Mouse (Mus musculus): ENCODE results near the gene Rex1bd.

Rex1bd gene

GRCm38 (mm10) chr8:70502540-70502939, 4.0 kb downstream of the Rex1bd start:
- DNase-seq (ENCODE audit: low read depth, low spot score): no peak

GRCm38 (mm10) chr8:70501820-70502529, 4.6 kb downstream of the Rex1bd start:
- DNase-seq (ENCODE audit: low read depth, low spot score): no peak

GRCm38 (mm10) chr8:70500386-70501301, 5.9 kb downstream of the Rex1bd start:
- DNase-seq (ENCODE audit: low read depth, low spot score): no peak

- DNase-seq (ENCODE audit: low read depth, low spot score): no peak
Measured at GRCm38 (mm10) chr8:70495771-70496062, 10.8 kb downstream of the Rex1bd start.

GRCm38 (mm10) chr8:70495001-70495770, 11.4 kb downstream of the Rex1bd start:
- DNase-seq (ENCODE audit: low read depth, low spot score): no peak

GRCm38 (mm10) chr8:70494416-70494945, 12.1 kb downstream of the Rex1bd start:
- no peak for DNase-seq (ENCODE audit: low read depth, low spot score)

GRCm38 (mm10) chr8:70493692-70494415, 12.7 kb downstream of the Rex1bd start:
- DNase-seq (ENCODE audit: low read depth, low spot score): no peak

GRCm38 (mm10) chr8:70492664-70493640, 13.6 kb downstream of the Rex1bd start, which contains the start of gene Crlf1:
Gene Crlf1 (plus strand): TSS chr8:70493158.
- DNase-seq (ENCODE audit: low read depth, low spot score): no peak

GRCm38 (mm10) chr8:70490880-70491495, 15.6 kb downstream of the Rex1bd start:
- no peak for DNase-seq (ENCODE audit: low read depth, low spot score)

- no peak for DNase-seq (ENCODE audit: low read depth, low spot score)
Measured at GRCm38 (mm10) chr8:70490061-70490879, 16.3 kb downstream of the Rex1bd start.

GRCm38 (mm10) chr8:70489576-70489975, 17.0 kb downstream of the Rex1bd start:
- no peak for DNase-seq (ENCODE audit: low read depth, low spot score)

- no peak for DNase-seq (ENCODE audit: low read depth, low spot score)
Measured at GRCm38 (mm10) chr8:70488931-70489470, 17.6 kb downstream of the Rex1bd start.

GRCm38 (mm10) chr8:70487993-70488796, 18.4 kb downstream of the Rex1bd start:
- DNase-seq (ENCODE audit: low read depth, low spot score): no peak

GRCm38 (mm10) chr8:70486941-70487520, 19.5 kb downstream of the Rex1bd start, which contains the start of gene Tmem59l:
Gene Tmem59l (minus strand): TSS chr8:70487358.
- no peak for DNase-seq (ENCODE audit: low read depth, low spot score)

- no peak for DNase-seq (ENCODE audit: low read depth, low spot score)
Measured at GRCm38 (mm10) chr8:70486191-70486681, 20.3 kb downstream of the Rex1bd start.

GRCm38 (mm10) chr8:70482943-70483342, 23.6 kb downstream of the Rex1bd start:
- no peak for DNase-seq (ENCODE audit: low read depth, low spot score)

- no peak for DNase-seq (ENCODE audit: low read depth, low spot score)
Measured at GRCm38 (mm10) chr8:70481908-70482307, 24.6 kb downstream of the Rex1bd start.

Data from mesoderm, embryonic 11.5 days (tissue).